Mouse (Mus musculus) midbrain, embryonic 13.5 days (tissue): ENCODE measurements around the gene Pde4dip. TPM values are rescaled to one million over a fixed set of nuclear protein-coding genes. Genes with fewer than 3 reads are reported as not detected.

ENCODE experiments used
- ATAC-seq: fragments of 200-750 bp; cut with Nextera tagmentation; 2 replicates; pipeline ENCODE4 v1.8.0; 2017; ENCODE audit warnings: mild to moderate bottlenecking, moderate TSS enrichment, moderate library complexity
- H3K27ac ChIP-seq: fragments of 300-500 bp; sonication (generic); 2 replicates; pipeline ENCODE4 v1.5.1; 2015; ENCODE audit warnings: inconsistent platforms, mild to moderate bottlenecking, moderate library complexity
- H3K27me3 ChIP-seq: fragments of 300-500 bp; sonication (generic); 2 replicates; pipeline ENCODE4 v1.6.1; 2015; ENCODE audit warnings: mild to moderate bottlenecking, inconsistent platforms
- H3K36me3 ChIP-seq: fragments of 300-500 bp; sonication (generic); 2 replicates; pipeline ENCODE4 v1.6.1; 2015; ENCODE audit warnings: mild to moderate bottlenecking, inconsistent platforms
- H3K4me1 ChIP-seq: fragments of 300-500 bp; sonication (generic); replicated peaks from 2 replicates; pipeline ENCODE4 v1.6.1; 2015; ENCODE audit warnings: inconsistent platforms
- H3K4me2 ChIP-seq: fragments of 300-500 bp; sonication (generic); replicated peaks from 2 replicates; pipeline ENCODE4 v1.6.1; 2015; ENCODE audit warnings: moderate library complexity, mild to moderate bottlenecking, inconsistent platforms
- H3K4me3 ChIP-seq: fragments of 300-500 bp; sonication (generic); replicated peaks from 2 replicates; pipeline ENCODE4 v1.5.1; 2015; ENCODE audit warnings: mild to moderate bottlenecking, inconsistent platforms
- H3K9ac ChIP-seq: fragments of 300-500 bp; sonication (generic); replicated peaks from 2 replicates; pipeline ENCODE4 v1.6.1; 2015; ENCODE audit warnings: mild to moderate bottlenecking, inconsistent platforms
- H3K9me3 ChIP-seq: fragments of 300-500 bp; sonication (generic); 2 replicates; pipeline ENCODE4 v1.6.1; 2016; ENCODE audit warnings: mild to moderate bottlenecking, inconsistent platforms
- WGBS: fragments of 180-500 bp; shearing (Covaris S2); methylation state at CpG from one replicate; pipeline ENCODE4 v1.1.7; 2015; 5-methylcytosine and 5-hydroxymethylcytosine counted together
- polyA plus RNA-seq: library from polyadenylated mRNA; unstranded; fragments of >200 nt; fragmentation: Nextera tagmentation; extraction: Ambion mirVana; gene quantifications from 2 replicates; pipeline ENCODE4 v1.2.1, GENCODE M21; 2015

Pde4dip gene
- polyA plus RNA-seq, 1 experiment from 2014 or later, result 46.6 TPM

DNA sequence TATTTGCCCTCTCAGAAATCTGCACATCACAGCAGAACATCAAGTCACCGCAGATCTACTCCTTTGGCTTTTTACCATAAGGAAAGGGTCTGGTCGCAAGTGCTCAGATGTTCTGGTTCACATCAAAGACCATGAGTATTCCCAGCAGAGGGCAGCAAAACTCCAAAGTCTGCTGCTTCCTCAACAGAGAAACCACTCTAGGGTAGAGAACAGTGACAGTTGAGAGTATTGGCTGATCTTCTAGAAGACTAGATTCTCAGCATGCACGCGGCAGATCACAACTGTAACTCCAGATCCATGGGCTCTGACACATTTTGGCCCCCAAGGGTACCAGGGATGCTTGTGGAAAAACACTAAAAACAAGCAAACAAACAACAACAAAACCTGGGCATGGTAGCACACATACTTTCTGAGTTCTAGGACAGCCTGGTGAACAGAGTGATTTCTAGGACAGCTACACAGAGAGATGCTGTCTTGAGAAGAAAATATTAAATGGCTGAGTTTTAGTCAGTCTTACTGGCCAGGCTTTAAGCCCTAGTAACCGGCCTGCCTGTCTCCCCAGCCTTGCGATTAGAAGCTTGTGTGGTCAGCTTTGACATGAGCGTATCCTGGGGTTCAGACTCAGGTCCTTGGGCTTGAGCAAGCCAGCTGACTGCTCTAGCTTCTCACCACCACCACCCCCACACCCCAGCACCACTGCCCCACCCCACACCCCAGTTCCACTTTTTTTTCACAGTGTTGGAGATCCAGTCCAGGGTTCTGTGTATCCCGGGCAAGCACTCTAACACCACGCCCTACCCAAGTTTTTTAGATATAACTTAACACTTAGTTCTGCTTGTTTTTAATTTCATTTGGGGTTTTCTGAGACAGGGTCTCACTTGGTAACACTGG is 40.7 kb upstream of the Pde4dip start:
- Histone ChIP-seq H3K9ac (no peak overlapping the region), H3K27me3 (peaks cover 34% of the 10 kb centered on the region), H3K27ac (no peak overlapping the region), H3K36me3 (peaks cover 2% of the 10 kb centered on the region), H3K9me3 (no peaks in the 10 kb centered on the region), H3K4me1 (peaks cover 6% of the 10 kb centered on the region), H3K4me3 (no peak overlapping the region), H3K4me2 (no peak overlapping the region)
- WGBS, result 60% methylated on average over 9 of the region's 9 CpGs
- ATAC-seq, result peak; percentile 71

DNA sequence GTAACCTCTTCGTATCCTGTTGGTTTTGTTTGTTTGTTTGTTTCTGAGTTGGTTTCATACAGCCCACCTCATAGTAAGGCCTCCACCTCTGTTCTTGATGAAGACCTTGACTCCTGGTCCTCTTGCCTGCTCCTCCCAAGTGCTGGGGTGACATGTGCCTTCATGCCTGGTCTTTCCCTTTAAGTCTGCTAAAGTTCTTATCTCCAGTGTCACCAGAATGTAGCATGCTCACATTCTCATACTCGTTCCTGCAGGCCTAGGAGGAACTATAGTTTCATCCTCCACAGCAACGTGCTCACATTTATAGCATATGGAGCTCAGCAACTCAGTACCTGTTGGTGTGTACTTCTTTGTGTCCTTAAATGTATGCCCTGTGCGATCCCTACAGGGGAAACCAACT is 38.8 kb upstream of the Pde4dip start:
- H3K9me3 ChIP-seq, result no peaks in the 10 kb centered on the region
- no peak for ATAC-seq
- WGBS, result 84% methylated on average over 4 of the region's 4 CpGs

DNA sequence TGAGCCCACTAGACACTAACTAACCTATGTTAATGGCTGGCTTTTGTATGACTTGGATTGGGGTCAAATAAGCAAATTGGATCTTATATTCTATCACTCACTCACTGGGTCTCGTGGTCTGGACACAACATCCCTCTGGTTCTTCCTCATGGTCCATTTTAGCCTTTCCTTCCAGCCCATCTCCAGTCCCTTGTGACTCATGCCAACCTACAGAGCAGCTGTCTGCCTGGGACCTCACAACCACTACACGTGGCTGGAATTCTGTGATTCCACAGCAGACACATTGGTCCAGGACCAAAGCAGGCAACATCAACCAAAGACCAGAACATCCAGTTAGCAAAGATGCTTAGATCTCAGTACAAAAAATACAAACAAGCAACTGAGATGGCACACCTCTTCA is 36.7 kb upstream of the Pde4dip start:
- Histone ChIP-seq H3K9me3 (no peaks in the 10 kb centered on the region), H3K36me3 (peaks cover 32% of the 10 kb centered on the region), H3K27ac (no peak overlapping the region), H3K4me3 (no peak overlapping the region), H3K27me3 (0 out of 2 replicates have a peak, but pooled peaks cover under 1% of the 10 kb centered on the region), H3K4me1 (no peaks in the 10 kb centered on the region), H3K9ac (no peak overlapping the region), H3K4me2 (no peak overlapping the region)
- 90% methylated on average over 2 of the region's 2 CpGs for WGBS
- no peak for ATAC-seq

More for the DNA sequence above, 38.8 kb upstream of the Pde4dip start:
- Histone ChIP-seq H3K36me3 (peaks cover 16% of the 10 kb centered on the region), H3K27ac (no peak overlapping the region), H3K9ac (no peak overlapping the region), H3K4me1 (peaks cover 5% of the 10 kb centered on the region), H3K4me3 (no peak overlapping the region), H3K27me3 (peaks cover 19% of the 10 kb centered on the region), H3K4me2 (no peak overlapping the region)

DNA sequence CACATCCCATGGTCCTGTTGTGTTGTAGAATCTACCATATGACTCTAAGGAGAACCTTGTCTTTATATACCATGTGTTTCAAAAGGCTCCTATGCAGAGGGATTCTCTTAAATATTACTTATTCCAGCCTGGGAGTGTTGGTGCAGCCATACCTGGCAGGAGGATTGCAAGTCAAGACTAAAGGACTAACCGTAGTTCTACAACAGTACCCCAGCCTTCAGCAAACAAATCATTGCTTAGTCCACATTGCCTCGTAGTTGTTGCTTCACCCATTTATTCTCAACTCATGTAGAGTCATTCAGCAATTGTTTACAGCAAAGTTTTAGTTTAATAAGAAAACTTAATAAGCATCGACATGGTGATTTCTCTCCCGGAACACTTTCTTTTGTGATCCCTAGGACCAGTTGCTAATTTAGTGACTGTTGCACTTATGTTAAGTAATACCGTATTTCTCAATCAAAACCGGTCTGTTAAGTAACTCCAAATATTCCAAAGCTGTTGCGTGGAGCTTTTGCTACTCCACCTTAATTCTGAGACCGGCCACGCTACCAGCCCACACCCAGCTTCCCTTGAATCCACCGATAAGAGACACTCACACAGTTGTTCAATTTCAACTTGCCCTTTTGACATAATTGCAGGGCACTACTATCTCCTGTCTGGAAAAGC is 30.5 kb upstream of the Pde4dip start:
- WGBS, result 98% methylated on average over 10 of the region's 10 CpGs
- no peak for ATAC-seq
- H3K9me3 ChIP-seq, result no peaks in the 10 kb centered on the region
- H3K9ac ChIP-seq, result no peak overlapping the region
- no peak overlapping the region for H3K4me2 ChIP-seq
- no peak overlapping the region for H3K27ac ChIP-seq
- no peak overlapping the region for H3K4me3 ChIP-seq
- H3K27me3 ChIP-seq, result no peaks in the 10 kb centered on the region
- no peaks in the 10 kb centered on the region for H3K4me1 ChIP-seq
- peaks cover 55% of the 10 kb centered on the region for H3K36me3 ChIP-seq

DNA sequence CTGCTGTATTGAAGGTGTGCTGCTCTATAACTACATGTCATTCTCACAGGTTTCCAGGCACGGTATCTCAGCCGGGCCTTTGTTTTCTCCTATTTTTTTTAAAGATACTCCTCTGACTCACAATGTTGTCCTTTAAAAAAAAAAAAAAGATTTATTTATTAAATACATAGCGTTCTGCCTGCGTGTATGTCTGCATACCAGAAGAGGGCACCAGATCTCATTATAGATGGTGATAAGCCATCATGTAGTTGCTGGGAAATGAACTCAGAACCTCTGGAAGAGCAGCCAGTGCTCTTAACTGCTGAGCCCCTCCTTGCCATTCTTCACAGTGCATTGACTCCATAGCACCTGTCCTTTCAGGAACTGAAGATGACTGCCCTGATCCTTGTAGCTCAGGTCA is 26.6 kb upstream of the Pde4dip start:
- Histone ChIP-seq H3K4me3 (no peak overlapping the region), H3K9ac (no peak overlapping the region), H3K27ac (no peak overlapping the region), H3K9me3 (no peaks in the 10 kb centered on the region), H3K4me2 (no peak overlapping the region), H3K4me1 (no peaks in the 10 kb centered on the region), H3K36me3 (peaks cover 32% of the 10 kb centered on the region), H3K27me3 (no peaks in the 10 kb centered on the region)
- ATAC-seq, result no peak
- WGBS, result 80% methylated on average over 4 of the region's 4 CpGs

DNA sequence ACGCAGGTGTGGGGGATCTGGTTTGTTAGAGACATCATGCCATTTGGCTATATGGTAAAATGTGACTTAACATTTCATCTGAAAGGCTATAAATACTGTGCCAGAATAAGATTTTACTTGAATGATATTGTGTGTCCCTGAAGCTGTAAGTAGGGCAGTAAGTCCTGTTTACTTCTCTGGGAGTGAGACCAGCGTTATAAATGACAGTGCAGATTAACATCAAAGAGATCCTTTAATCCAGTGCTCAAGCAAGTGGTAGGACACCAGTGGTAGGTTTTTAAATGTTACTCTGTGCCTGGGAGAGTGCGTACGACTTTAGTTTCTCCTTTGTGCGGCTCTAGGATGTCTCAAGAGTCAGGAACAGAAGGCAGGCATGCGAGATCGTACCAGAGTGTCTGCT is 22.6 kb upstream of the Pde4dip start:
- 84% methylated on average over 7 of the region's 7 CpGs for WGBS
- Histone ChIP-seq H3K4me3 (no peak overlapping the region), H3K36me3 (peaks cover 25% of the 10 kb centered on the region; the same call in 1 of the 2 replicates), H3K27ac (no peak overlapping the region), H3K27me3 (no peaks in the 10 kb centered on the region), H3K4me1 (no peaks in the 10 kb centered on the region), H3K4me2 (no peak overlapping the region), H3K9ac (no peak overlapping the region), H3K9me3 (no peaks in the 10 kb centered on the region)
- ATAC-seq, result no peak

DNA sequence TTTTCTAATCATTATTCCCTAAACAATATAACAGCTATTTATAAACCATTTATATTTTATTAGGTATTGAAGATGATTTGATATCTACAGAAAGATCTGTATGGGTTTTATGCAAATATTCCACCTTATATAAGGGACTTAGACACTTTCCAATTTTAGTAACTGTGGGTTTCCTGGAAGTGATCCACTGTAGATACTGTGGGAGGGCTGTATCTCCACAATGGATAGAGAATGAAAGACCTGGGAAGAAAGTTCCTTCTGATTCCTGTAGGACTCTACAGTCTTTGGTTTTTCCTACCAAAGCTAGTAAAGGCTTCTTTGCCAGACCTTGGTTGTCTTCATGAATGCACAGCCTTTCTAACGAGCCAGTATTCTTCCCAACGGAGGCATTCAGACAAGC is 21.2 kb upstream of the Pde4dip start:
- Histone ChIP-seq H3K4me3 (no peak overlapping the region), H3K27me3 (no peaks in the 10 kb centered on the region), H3K27ac (no peak overlapping the region), H3K36me3 (peaks cover 18% of the 10 kb centered on the region; the same call in 1 of the 2 replicates), H3K4me2 (no peak overlapping the region), H3K9me3 (no peaks in the 10 kb centered on the region), H3K4me1 (no peaks in the 10 kb centered on the region), H3K9ac (no peak overlapping the region)
- no peak for ATAC-seq
- WGBS, result 71% methylated on average over 2 of the region's 2 CpGs

DNA sequence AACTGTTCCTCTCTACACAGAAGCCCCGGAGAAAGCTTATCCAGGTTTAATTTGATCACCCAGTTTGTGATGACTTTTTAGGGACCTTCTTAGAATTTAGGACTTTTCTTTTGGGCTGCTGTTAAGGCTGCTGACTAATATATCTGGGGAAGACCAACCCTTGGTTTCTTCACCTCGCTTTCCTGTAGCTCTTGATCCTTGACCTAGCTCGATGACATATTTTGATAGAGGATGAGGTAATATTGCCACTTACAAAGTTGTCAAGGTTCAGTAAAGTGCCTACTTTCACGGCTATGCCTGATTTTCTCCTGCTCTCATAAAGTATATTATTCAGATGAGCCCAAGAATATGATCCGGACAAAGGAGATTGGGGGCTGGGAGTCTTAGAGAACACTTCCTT is 13.1 kb upstream of the Pde4dip start:
- Histone ChIP-seq H3K27ac (no peak overlapping the region), H3K9me3 (no peaks in the 10 kb centered on the region)

DNA sequence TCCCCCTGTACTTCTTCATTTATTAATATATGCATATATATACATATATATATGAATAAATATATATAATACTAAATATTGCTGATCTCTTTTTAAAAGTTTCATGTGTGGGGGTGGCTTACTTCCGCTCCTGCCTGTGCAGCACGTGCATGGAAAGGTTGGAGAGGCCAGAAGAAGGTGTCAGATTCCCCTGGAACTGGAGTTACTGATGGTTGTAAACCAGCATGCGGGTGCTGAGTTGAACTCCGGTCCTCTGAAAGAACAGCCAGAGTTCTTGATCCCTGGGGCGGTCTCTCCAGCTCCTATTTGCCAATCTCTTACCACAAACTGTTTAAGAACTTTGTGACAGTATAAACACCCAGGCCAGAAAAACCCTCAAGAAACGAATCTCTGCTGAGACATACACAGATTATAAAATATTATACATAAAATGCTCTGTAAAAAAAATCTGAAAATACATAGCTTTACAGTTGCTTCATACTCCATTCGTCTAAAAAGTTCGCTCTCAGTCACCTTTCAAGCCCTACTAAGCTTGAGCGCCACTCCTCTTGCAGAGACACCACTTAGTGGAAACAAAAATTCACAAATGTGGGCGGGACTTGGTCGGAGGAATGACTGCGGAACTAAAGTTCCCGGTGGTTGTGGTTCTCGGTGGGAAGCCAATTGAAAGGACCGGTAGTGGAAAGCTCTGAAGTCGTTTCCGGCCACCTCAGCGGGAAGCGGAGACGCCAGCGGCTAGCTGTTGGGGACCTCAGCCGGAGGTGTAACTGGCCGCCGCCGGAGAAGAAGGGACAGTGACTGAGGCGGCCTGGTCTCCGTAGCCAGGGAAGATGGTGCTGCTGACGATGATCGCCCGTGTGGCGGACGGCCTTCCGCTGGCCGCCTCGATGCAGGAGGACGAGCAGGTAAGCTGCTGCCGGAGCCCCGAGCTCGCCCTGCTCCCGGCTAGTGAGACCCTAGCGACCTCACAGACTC is 12.3 kb upstream of the Pde4dip start, which contains the start of gene Sec22b:
Gene Sec22b (plus strand): TSS at position 675 of the 975 bp plus-strand sequence.
- H3K27ac ChIP-seq, result peak within 1 kb of the TSS; percentile 37; the same call in 1 of the 2 replicates
- peak; percentile 88 for ATAC-seq
- no peaks in the 10 kb centered on the region for H3K36me3 ChIP-seq
- peak within 1 kb of the TSS; percentile 89 for H3K4me3 ChIP-seq
- peak within 1 kb of the TSS; percentile 80 for H3K4me2 ChIP-seq
- peaks cover 28% of the 10 kb centered on the region for H3K4me1 ChIP-seq
- whole genome bisulfite sequencing, result 7% methylated on average over 41 of the region's 41 CpGs
- peak within 1 kb of the TSS; percentile 93 for H3K9ac ChIP-seq
- no peaks in the 10 kb centered on the region for H3K9me3 ChIP-seq
- H3K27me3 ChIP-seq, result no peaks in the 10 kb centered on the region

More for the DNA sequence above, 13.1 kb upstream of the Pde4dip start:
- H3K27me3 ChIP-seq, result no peaks in the 10 kb centered on the region
- H3K4me1 ChIP-seq, result peaks cover 28% of the 10 kb centered on the region
- WGBS, result 18% methylated on average over 5 of the region's 5 CpGs
- peak overlapping the region; percentile 80 for H3K4me2 ChIP-seq
- H3K36me3 ChIP-seq, result no peaks in the 10 kb centered on the region
- no peak for ATAC-seq
- peak overlapping the region; percentile 93 for H3K9ac ChIP-seq
- peak overlapping the region; percentile 89 for H3K4me3 ChIP-seq

DNA sequence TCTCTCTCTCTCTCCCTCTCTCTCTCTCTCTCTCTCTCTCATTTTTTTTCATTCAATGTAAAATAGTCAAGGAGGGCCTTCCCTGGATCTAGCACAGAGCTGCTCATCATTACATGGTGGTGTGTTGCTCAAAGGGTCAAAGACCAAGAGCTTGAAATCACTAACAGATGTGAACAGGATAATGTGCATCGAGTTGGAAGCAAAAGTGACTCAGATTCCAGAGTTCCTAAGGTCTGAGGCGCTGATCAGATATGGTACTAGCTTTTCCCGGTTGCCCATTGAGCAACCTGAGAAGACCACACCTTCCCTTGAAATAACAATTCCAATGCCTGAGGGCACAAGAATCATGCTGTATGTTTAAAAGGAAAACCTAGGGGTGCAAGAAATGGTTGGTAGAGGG is 9.9 kb upstream of the Pde4dip start:
- Histone ChIP-seq H3K4me2 (no peak overlapping the region), H3K4me1 (peaks cover 21% of the 10 kb centered on the region), H3K9ac (no peak overlapping the region), H3K9me3 (no peaks in the 10 kb centered on the region), H3K4me3 (no peak overlapping the region), H3K36me3 (no peaks in the 10 kb centered on the region), H3K27me3 (no peaks in the 10 kb centered on the region; the same call in 1 of the 2 replicates), H3K27ac (no peak overlapping the region)
- no peak for ATAC-seq
- 76% methylated on average over 3 of the region's 3 CpGs for WGBS

DNA sequence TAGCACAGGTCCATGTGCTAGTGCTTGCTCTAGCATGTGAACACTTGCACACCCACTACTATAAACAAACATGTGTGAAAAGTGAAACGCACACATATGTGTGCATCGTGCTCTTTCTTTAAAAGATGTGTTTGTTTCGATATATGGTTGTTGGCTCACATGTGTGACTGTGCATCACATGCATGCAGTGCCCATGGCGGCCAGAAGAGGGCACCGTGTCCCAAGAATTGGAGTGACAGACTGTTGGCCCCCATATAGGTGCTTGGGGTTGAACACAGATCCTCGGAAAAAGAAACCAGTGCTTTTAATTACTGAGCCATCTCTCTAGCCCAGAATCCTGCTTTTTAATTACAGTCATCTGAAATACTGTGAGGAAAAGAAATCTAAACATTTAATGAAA is 6.2 kb upstream of the Pde4dip start:
- ATAC-seq, result no peak
- H3K27me3 ChIP-seq, result peaks cover 19% of the 10 kb centered on the region
- no peak overlapping the region for H3K4me2 ChIP-seq
- H3K36me3 ChIP-seq, result no peaks in the 10 kb centered on the region
- no peaks in the 10 kb centered on the region for H3K9me3 ChIP-seq
- no peaks in the 10 kb centered on the region for H3K4me1 ChIP-seq
- WGBS, result 48% methylated on average over 6 of the region's 6 CpGs
- no peak overlapping the region for H3K9ac ChIP-seq
- H3K4me3 ChIP-seq, result no peak overlapping the region
- no peak overlapping the region for H3K27ac ChIP-seq
